Mouse (Mus musculus): Measurements from ENCODE around the gene Ptprt. TPM values are rescaled to one million over a fixed set of nuclear protein-coding genes. Genes with fewer than 3 reads are reported as not detected.
A peak's percentile ranks its signal among the peaks of the same experiment; 100 is the strongest.

The Ptprt gene
- total and polyA plus RNA-seq, 3 experiments = 0.02 to 0.36 (median 0.08) TPM

DNA sequence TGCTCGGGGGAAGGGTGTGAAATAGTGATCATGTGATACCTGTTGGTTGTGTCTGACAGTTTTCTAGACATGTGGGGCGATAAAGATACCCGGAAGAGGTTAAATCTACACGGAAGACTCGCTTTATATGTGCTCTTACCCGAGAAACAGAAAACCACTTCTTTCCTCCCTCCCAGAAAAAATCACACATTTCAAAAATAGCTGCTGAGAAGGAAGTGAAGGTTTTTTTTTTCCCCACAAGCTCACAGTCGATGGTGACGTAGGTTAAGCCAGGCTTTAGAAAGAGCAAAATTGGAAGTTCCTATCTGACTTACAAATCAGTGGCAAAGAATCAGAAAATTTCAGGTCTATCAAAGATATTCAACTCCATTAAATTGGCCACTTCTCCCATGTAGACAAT lies 965.1 kb downstream of the Ptprt start:
- 70% methylated on average over 8 of the region's 8 CpGs for WGBS
- no peak overlapping the region for H3K9ac ChIP-seq (ENCODE audit: low read depth, low read length)
- intact Hi-C loops (cut with DNase I) = no loop called here
- H3K4me1 ChIP-seq (ENCODE audit: control insufficient read depth, insufficient read depth, low read length) = no peaks in the 10 kb centered on the region
- H3K36me3 ChIP-seq (ENCODE audit: control insufficient read depth, insufficient read depth, low read length) = no peaks in the 10 kb centered on the region
- H3K79me2 ChIP-seq (replicated peaks; ENCODE audit: control insufficient read depth, insufficient read depth, low read length) = no peaks in the 10 kb centered on the region
- TF ChIP-seq CTCF (IDR thresholded peaks at IDR 0.05) (no peak), POLR2A (IDR thresholded peaks at IDR 0.05; ENCODE audit: insufficient read depth, low read depth, low read length) (no peak), EP300 (IDR thresholded peaks at IDR 0.05; ENCODE audit: insufficient read depth, low read depth, low read length) (no peak)
- DNase-seq = no peak
- no peak overlapping the region for H3K4me3 ChIP-seq
- H3K27ac ChIP-seq = no peak overlapping the region
- H3K27me3 ChIP-seq (ENCODE audit: control insufficient read depth, insufficient read depth, low read length) = no peaks in the 10 kb centered on the region

GRCm38 (mm10) chr2:161668302-161668986 lies 992.5 kb downstream of the Ptprt start:
- Histone ChIP-seq H3K4me1 (ENCODE audit: control insufficient read depth, insufficient read depth, low read length) (no peaks in the 10 kb centered on the region), H3K79me2 (replicated peaks; ENCODE audit: control insufficient read depth, insufficient read depth, low read length) (no peaks in the 10 kb centered on the region), H3K4me3 (no peak overlapping the region), H3K9ac (ENCODE audit: low read depth, low read length) (no peak overlapping the region), H3K36me3 (ENCODE audit: control insufficient read depth, insufficient read depth, low read length) (no peaks in the 10 kb centered on the region), H3K27me3 (ENCODE audit: control insufficient read depth, insufficient read depth, low read length) (no peaks in the 10 kb centered on the region), H3K27ac (no peak overlapping the region)
- intact Hi-C loops (cut with DNase I) = loop anchor here (10.0 kb wide), 1 partner anchor 1016 kb away; no protein-coding TSS in a partner anchor
- 86% methylated on average over 12 of the region's 12 CpGs for WGBS
- no peak for TF ChIP-seq CTCF (IDR thresholded peaks at IDR 0.05)
- TF ChIP-seq POLR2A (IDR thresholded peaks at IDR 0.05; ENCODE audit: insufficient read depth, low read depth, low read length) = no peak
- TF ChIP-seq EP300 (IDR thresholded peaks at IDR 0.05; ENCODE audit: insufficient read depth, low read depth, low read length) = no peak
- DNase-seq = no peak

- Histone ChIP-seq H3K36me3 (ENCODE audit: control insufficient read depth, insufficient read depth, low read length) (no peaks in the 10 kb centered on the region), H3K79me2 (replicated peaks; ENCODE audit: control insufficient read depth, insufficient read depth, low read length) (no peaks in the 10 kb centered on the region), H3K4me1 (ENCODE audit: control insufficient read depth, insufficient read depth, low read length) (no peaks in the 10 kb centered on the region), H3K9ac (ENCODE audit: low read depth, low read length) (no peak overlapping the region), H3K27ac (no peak overlapping the region), H3K4me3 (no peak overlapping the region), H3K27me3 (ENCODE audit: control insufficient read depth, insufficient read depth, low read length) (no peaks in the 10 kb centered on the region)
- DNase-seq = no peak
- intact Hi-C loops (cut with DNase I) = loop anchor here (10.0 kb wide), 1 partner anchor 1023 kb away; no protein-coding TSS in a partner anchor
- 8% methylated on average over 5 of the region's 5 CpGs for WGBS
- TF ChIP-seq CTCF (IDR thresholded peaks at IDR 0.05) (no peak), POLR2A (IDR thresholded peaks at IDR 0.05; ENCODE audit: insufficient read depth, low read depth, low read length) (no peak), EP300 (IDR thresholded peaks at IDR 0.05; ENCODE audit: insufficient read depth, low read depth, low read length) (no peak)
Observed at GRCm38 (mm10) chr2:161661912-161662311, 999.0 kb downstream of the Ptprt start.

- DNase-seq = no peak
- Histone ChIP-seq H3K79me2 (replicated peaks; ENCODE audit: control insufficient read depth, insufficient read depth, low read length) (no peaks in the 10 kb centered on the region), H3K27me3 (ENCODE audit: control insufficient read depth, insufficient read depth, low read length) (no peaks in the 10 kb centered on the region), H3K27ac (no peak overlapping the region), H3K4me3 (no peak overlapping the region), H3K4me1 (ENCODE audit: control insufficient read depth, insufficient read depth, low read length) (no peaks in the 10 kb centered on the region), H3K36me3 (ENCODE audit: control insufficient read depth, insufficient read depth, low read length) (no peaks in the 10 kb centered on the region), H3K9ac (ENCODE audit: low read depth, low read length) (no peak overlapping the region)
- TF ChIP-seq EP300 (IDR thresholded peaks at IDR 0.05; ENCODE audit: insufficient read depth, low read depth, low read length) (no peak), CTCF (IDR thresholded peaks at IDR 0.05) (peak; percentile 26; the same call in 1 of the 2 replicates)
- WGBS = 9% methylated on average over 4 of the region's 4 CpGs
- intact Hi-C loops (cut with DNase I) = loop anchor here (10.0 kb wide), 1 partner anchor 1024 kb away; no protein-coding TSS in a partner anchor
Observed at GRCm38 (mm10) chr2:161660827-161661226, 1000.1 kb downstream of the Ptprt start.

DNA sequence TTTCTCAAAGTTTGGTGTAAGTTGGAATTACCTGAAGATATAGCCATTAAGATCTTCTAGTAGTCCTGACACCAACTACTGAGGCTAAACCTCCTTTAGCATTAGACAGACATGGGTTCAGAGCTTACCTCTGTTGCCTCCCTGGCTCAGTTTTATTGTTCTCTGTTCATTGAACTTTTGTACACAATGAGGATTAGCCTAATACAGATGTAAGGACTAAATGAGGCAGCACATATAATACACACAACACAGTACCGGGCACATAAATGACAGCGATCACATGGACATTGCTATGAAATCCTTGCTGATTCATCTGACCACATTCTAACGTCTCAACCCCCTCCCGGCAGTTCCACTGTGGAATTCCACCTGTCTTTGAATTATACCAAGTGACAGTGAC lies 1003.9 kb downstream of the Ptprt start:
- no peak for TF ChIP-seq POLR2A (IDR thresholded peaks at IDR 0.05; ENCODE audit: insufficient read depth, low read depth, low read length)
- no peak for TF ChIP-seq CTCF (IDR thresholded peaks at IDR 0.05)
- TF ChIP-seq EP300 (IDR thresholded peaks at IDR 0.05; ENCODE audit: insufficient read depth, low read depth, low read length) = no peak
- intact Hi-C loops (cut with DNase I) = no loop called here
- Histone ChIP-seq H3K4me3 (no peak overlapping the region), H3K36me3 (ENCODE audit: control insufficient read depth, insufficient read depth, low read length) (no peaks in the 10 kb centered on the region), H3K9ac (ENCODE audit: low read depth, low read length) (no peak overlapping the region), H3K4me1 (ENCODE audit: control insufficient read depth, insufficient read depth, low read length) (no peaks in the 10 kb centered on the region), H3K27ac (no peak overlapping the region), H3K79me2 (replicated peaks; ENCODE audit: control insufficient read depth, insufficient read depth, low read length) (no peaks in the 10 kb centered on the region), H3K27me3 (ENCODE audit: control insufficient read depth, insufficient read depth, low read length) (no peaks in the 10 kb centered on the region)
- no peak for DNase-seq
- WGBS = 87% methylated on average over 4 of the region's 4 CpGs

- 80% methylated on average over 3 of the region's 3 CpGs for WGBS
- intact Hi-C loops (cut with DNase I) = no loop called here
Observed at GRCm38 (mm10) chr2:161656632-161657031, 1004.3 kb downstream of the Ptprt start.

More at GRCm38 (mm10) chr2:161656632-161657031, 1004.3 kb downstream of the Ptprt start:
- H3K27ac ChIP-seq = no peak overlapping the region
- no peaks in the 10 kb centered on the region for H3K27me3 ChIP-seq (ENCODE audit: control insufficient read depth, insufficient read depth, low read length)
- TF ChIP-seq POLR2A (IDR thresholded peaks at IDR 0.05; ENCODE audit: insufficient read depth, low read depth, low read length) (no peak), CTCF (IDR thresholded peaks at IDR 0.05) (no peak), EP300 (IDR thresholded peaks at IDR 0.05; ENCODE audit: insufficient read depth, low read depth, low read length) (no peak)
- H3K9ac ChIP-seq (ENCODE audit: low read depth, low read length) = no peak overlapping the region
- H3K4me1 ChIP-seq (ENCODE audit: control insufficient read depth, insufficient read depth, low read length) = no peaks in the 10 kb centered on the region
- H3K4me3 ChIP-seq = no peak overlapping the region
- no peaks in the 10 kb centered on the region for H3K79me2 ChIP-seq (replicated peaks; ENCODE audit: control insufficient read depth, insufficient read depth, low read length)
- no peaks in the 10 kb centered on the region for H3K36me3 ChIP-seq (ENCODE audit: control insufficient read depth, insufficient read depth, low read length)
- DNase-seq = no peak

Data from heart, adult 2 months (tissue).